Mouse (Mus musculus) heart, embryonic 13.5 days (tissue): ENCODE measurements at regions not wholly inside any gene's neighbourhood (a gene's known extent, or its start where the extent isn't known, plus 50 kb on each side); places are given as distances from the start of the nearest gene placed in this dataset.

Source experiments
- ATAC-seq: fragments of 200-750 bp; cut with Nextera tagmentation; 2 replicates; pipeline ENCODE4 v1.8.0; 2017; ENCODE audit warnings: moderate TSS enrichment; ENCODE audit not compliant: insufficient number of reproducible peaks, low FRiP score, low TSS enrichment; ENCODE audit errors: extremely low read depth
- H3K27ac ChIP-seq: fragments of 300-500 bp; sonication (generic); replicated peaks from 2 replicates; pipeline ENCODE4 v1.5.1; 2015; ENCODE audit warnings: moderate library complexity, mild to moderate bottlenecking, inconsistent platforms
- H3K27me3 ChIP-seq: fragments of 300-500 bp; sonication (generic); replicated peaks from 2 replicates; pipeline ENCODE4 v1.6.1; 2015; ENCODE audit warnings: mild to moderate bottlenecking, inconsistent platforms
- H3K36me3 ChIP-seq: fragments of 300-500 bp; sonication (generic); 2 replicates; pipeline ENCODE4 v1.6.1; 2015; ENCODE audit warnings: mild to moderate bottlenecking, inconsistent platforms
- H3K4me1 ChIP-seq: fragments of 300-500 bp; sonication (generic); 2 replicates; pipeline ENCODE4 v1.6.1; 2015; ENCODE audit warnings: inconsistent platforms
- H3K4me2 ChIP-seq: fragments of 300-500 bp; sonication (generic); 2 replicates; pipeline ENCODE4 v1.6.1; 2015; ENCODE audit warnings: inconsistent platforms, mild to moderate bottlenecking, moderate library complexity
- H3K4me3 ChIP-seq: fragments of 300-500 bp; sonication (generic); 2 replicates; pipeline ENCODE4 v1.5.1; 2015; ENCODE audit warnings: moderate library complexity, mild to moderate bottlenecking, inconsistent platforms
- H3K9ac ChIP-seq: fragments of 300-500 bp; sonication (generic); 2 replicates; pipeline ENCODE4 v1.6.1; 2015; ENCODE audit warnings: inconsistent platforms, mild to moderate bottlenecking, moderate library complexity
- H3K9me3 ChIP-seq: fragments of 300-500 bp; sonication (generic); 2 replicates; pipeline ENCODE4 v1.6.1; 2016; ENCODE audit warnings: inconsistent platforms
- WGBS: fragments of 180-500 bp; shearing (Covaris S2); methylation state at CpG from one replicate; pipeline ENCODE4 v1.1.7; 2015; ENCODE audit warnings: mixed read lengths; 5-methylcytosine and 5-hydroxymethylcytosine counted together

DNA sequence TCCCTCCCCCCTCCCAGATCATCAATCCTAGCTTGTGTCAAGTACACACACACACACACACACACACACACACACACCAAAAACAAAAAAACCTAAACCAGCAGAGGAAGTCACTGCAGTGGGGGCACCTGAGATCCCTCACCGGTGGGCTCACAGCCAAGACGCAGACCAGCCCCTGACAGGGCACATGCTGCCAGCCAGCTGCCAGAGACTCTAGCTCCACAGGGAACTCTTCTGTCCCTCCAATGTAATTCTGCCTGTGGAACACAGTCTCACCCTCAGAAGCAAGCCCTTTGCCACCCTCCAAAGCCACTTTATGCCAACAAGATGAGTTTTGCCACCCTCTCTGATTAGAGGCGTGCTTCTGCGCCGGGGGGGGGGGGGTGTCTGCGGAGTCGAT lies 261.3 kb upstream of the Kazn start:
- H3K4me2 ChIP-seq, result no peak overlapping the region
- no peak overlapping the region for H3K9ac ChIP-seq
- H3K4me3 ChIP-seq, result no peak overlapping the region
- peaks cover 58% of the 10 kb centered on the region for H3K27me3 ChIP-seq
- WGBS, result 82% methylated on average over 7 of the region's 7 CpGs
- no peaks in the 10 kb centered on the region for H3K36me3 ChIP-seq
- no peak overlapping the region for H3K27ac ChIP-seq
- no peak for ATAC-seq
- no peaks in the 10 kb centered on the region for H3K4me1 ChIP-seq
- no peaks in the 10 kb centered on the region for H3K9me3 ChIP-seq

DNA sequence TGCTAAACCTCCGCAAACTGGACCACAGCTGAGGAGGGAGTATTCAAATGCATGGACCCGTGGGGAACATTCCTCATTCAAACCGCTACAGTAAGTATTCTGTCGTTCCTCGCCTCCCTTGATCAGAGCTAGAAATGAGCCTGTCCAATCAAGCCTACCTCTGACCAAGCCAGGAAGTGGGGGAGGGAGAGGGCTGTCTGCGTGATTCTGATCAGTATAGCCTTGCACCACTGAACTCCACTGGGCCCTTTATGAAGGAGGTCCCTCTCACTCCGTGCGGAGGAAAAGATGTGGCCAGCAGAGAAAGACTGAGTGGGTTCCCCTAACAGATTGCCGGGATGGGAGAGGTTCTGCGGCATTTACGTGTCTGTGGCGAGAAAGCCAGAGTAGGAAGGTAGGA lies 257.4 kb upstream of the Kazn start:
- 46% methylated on average over 12 of the region's 12 CpGs for WGBS

DNA sequence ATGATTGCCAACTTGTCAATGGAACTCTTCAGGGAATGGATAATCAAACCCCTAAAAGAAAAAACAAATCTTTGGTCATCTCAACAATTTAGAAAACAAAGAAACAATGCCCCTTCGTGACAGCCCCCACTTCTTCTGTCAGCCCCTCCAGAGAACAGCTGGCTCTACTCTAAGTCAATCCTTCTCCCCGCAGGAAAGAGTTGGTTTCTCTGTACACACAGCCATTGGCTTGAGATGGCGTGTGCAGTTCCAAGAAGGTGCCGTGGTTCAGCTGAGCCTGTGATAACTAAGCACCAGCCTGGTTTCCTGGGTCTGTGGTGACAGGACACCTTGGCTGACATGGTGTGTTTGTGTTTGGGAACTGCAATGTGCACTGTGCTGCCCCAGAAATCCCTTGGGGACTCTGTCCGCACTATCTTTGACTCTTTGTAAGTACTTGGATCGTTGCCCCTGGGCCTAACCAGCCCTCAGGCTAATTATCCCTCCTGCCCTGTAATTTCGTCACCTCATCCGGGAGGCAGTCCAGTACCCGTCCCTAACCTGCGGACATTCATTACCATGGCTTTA lies 253.8 kb upstream of the Kazn start:
- Histone ChIP-seq H3K4me2 (no peak overlapping the region), H3K27ac (no peak overlapping the region), H3K27me3 (peaks cover 76% of the 10 kb centered on the region), H3K36me3 (no peaks in the 10 kb centered on the region), H3K4me1 (peaks cover 10% of the 10 kb centered on the region; the same call in 1 of the 2 replicates), H3K9ac (no peak overlapping the region), H3K9me3 (no peaks in the 10 kb centered on the region), H3K4me3 (no peak overlapping the region)
- ATAC-seq, result no peak
- WGBS, result 32% methylated on average over 10 of the region's 10 CpGs

More for the DNA sequence above, 257.4 kb upstream of the Kazn start:
- Histone ChIP-seq H3K9ac (no peak overlapping the region), H3K9me3 (no peaks in the 10 kb centered on the region), H3K36me3 (no peaks in the 10 kb centered on the region), H3K27ac (no peak overlapping the region), H3K27me3 (peaks cover 64% of the 10 kb centered on the region), H3K4me3 (no peak overlapping the region), H3K4me2 (no peak overlapping the region), H3K4me1 (peaks cover 10% of the 10 kb centered on the region; the same call in 1 of the 2 replicates)
- no peak for ATAC-seq

DNA sequence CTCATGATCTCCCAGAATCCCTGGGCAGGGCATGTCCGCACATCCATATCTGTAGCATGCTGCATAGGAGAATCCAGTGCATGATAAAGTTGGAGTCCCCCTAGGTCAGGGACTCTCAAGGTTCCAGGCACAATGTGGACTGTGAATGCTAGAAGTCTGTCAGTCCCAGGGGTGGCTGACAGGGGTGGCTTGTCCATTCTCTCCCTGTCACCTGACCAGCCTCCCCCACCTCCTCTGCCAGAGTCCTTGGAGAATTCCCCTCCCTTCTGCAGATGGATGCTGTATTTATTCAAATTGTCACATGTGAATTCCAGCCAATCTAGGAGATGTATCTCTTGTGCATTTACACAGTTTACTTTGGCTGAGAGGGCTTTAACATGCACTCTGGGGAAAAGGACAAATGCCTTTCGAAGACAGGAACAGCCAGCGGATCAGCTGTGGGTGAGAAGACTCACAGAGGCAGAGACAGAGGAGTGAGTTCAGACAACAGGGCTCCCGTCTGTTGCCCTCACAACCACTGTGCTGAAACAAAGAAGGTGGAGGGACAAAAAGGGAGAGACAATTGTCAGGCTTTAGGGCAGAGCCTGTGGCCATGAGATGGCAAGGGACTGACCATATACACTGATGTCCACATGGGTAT lies 246.7 kb upstream of the Kazn start:
- Histone ChIP-seq H3K27me3 (peaks cover 25% of the 10 kb centered on the region), H3K4me3 (no peak overlapping the region), H3K36me3 (no peaks in the 10 kb centered on the region), H3K4me1 (no peaks in the 10 kb centered on the region), H3K4me2 (no peak overlapping the region), H3K9me3 (no peaks in the 10 kb centered on the region), H3K27ac (no peak overlapping the region), H3K9ac (no peak overlapping the region)
- 55% methylated on average over 4 of the region's 4 CpGs for WGBS
- ATAC-seq, result no peak

- WGBS, result 73% methylated on average over 10 of the region's 10 CpGs
- H3K27me3 ChIP-seq, result peaks cover 16% of the 10 kb centered on the region
- H3K4me1 ChIP-seq, result peaks cover 10% of the 10 kb centered on the region
- ATAC-seq, result no peak
- no peak overlapping the region for H3K4me3 ChIP-seq
- H3K36me3 ChIP-seq, result no peaks in the 10 kb centered on the region
- no peak overlapping the region for H3K27ac ChIP-seq
- no peaks in the 10 kb centered on the region for H3K9me3 ChIP-seq
- no peak overlapping the region for H3K4me2 ChIP-seq
- no peak overlapping the region for H3K9ac ChIP-seq
Measured at GRCm38 (mm10) chr4:142475632-142476031, 236.4 kb upstream of the Kazn start.

GRCm38 (mm10) chr4:142474626-142475025 lies 235.4 kb upstream of the Kazn start:
- Histone ChIP-seq H3K9me3 (no peaks in the 10 kb centered on the region), H3K4me2 (no peak overlapping the region), H3K36me3 (no peaks in the 10 kb centered on the region), H3K27ac (no peak overlapping the region), H3K4me1 (peaks cover 10% of the 10 kb centered on the region), H3K27me3 (peaks cover 16% of the 10 kb centered on the region), H3K9ac (no peak overlapping the region), H3K4me3 (no peak overlapping the region)
- ATAC-seq, result no peak
- WGBS, result 84% methylated on average over 7 of the region's 7 CpGs

GRCm38 (mm10) chr4:142474018-142474417 lies 234.8 kb upstream of the Kazn start:
- WGBS, result 33% methylated on average over 12 of the region's 12 CpGs
- Histone ChIP-seq H3K4me3 (no peak overlapping the region), H3K9ac (no peak overlapping the region), H3K36me3 (no peaks in the 10 kb centered on the region), H3K9me3 (no peaks in the 10 kb centered on the region), H3K27ac (no peak overlapping the region), H3K4me1 (peaks cover 10% of the 10 kb centered on the region), H3K4me2 (no peak overlapping the region), H3K27me3 (peaks cover 16% of the 10 kb centered on the region)
- no peak for ATAC-seq

DNA sequence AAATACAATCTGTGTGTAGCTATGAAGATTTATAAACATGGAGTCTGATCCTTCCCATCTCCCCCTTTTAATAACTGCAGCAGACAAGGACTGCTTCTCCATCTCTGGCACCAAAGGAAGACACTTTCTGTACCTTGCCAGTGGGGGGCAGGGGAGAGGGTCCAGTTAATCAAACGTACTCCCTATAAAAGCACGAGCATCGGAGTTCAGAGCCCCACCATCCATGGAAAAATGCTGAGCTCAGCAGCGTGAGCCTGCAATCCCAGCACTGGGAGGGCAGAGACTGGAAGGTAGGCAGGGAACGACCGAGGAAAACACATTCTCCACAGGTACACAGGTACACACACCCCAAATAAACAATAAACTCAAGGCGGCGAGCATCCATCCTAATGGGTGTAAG lies 234.1 kb upstream of the Kazn start:
- H3K27ac ChIP-seq, result no peak overlapping the region
- no peak overlapping the region for H3K4me2 ChIP-seq
- H3K4me1 ChIP-seq, result peaks cover 10% of the 10 kb centered on the region
- no peak for ATAC-seq
- no peak overlapping the region for H3K9ac ChIP-seq
- H3K9me3 ChIP-seq, result no peaks in the 10 kb centered on the region
- no peak overlapping the region for H3K4me3 ChIP-seq
- H3K27me3 ChIP-seq, result peaks cover 16% of the 10 kb centered on the region
- 81% methylated on average over 8 of the region's 8 CpGs for WGBS
- H3K36me3 ChIP-seq, result no peaks in the 10 kb centered on the region

DNA sequence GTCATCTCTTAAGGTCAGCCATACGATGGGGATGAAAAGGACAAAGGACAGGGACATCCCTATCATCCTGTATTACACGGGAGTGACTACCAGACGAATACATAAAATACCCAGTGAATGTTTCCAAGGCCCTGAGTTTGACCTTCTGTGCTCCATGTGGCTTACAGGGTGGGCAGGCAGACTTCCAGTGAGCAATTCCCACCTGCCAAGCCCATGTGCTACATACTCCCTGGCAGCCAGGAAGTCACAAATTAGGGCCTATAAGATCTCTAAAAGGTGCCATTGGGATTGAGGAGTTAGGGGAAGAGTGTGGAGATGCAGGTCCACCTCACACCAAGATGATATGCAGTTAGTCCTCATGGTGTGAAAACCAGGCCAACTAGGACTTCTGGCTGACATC lies 233.1 kb upstream of the Kazn start:
- no peak overlapping the region for H3K9ac ChIP-seq
- peaks cover 16% of the 10 kb centered on the region for H3K27me3 ChIP-seq
- H3K27ac ChIP-seq, result no peak overlapping the region
- WGBS, result 86% methylated on average over 3 of the region's 3 CpGs
- no peaks in the 10 kb centered on the region for H3K9me3 ChIP-seq
- no peaks in the 10 kb centered on the region for H3K36me3 ChIP-seq
- no peak overlapping the region for H3K4me3 ChIP-seq
- peaks cover 10% of the 10 kb centered on the region for H3K4me1 ChIP-seq
- ATAC-seq, result no peak
- no peak overlapping the region for H3K4me2 ChIP-seq

DNA sequence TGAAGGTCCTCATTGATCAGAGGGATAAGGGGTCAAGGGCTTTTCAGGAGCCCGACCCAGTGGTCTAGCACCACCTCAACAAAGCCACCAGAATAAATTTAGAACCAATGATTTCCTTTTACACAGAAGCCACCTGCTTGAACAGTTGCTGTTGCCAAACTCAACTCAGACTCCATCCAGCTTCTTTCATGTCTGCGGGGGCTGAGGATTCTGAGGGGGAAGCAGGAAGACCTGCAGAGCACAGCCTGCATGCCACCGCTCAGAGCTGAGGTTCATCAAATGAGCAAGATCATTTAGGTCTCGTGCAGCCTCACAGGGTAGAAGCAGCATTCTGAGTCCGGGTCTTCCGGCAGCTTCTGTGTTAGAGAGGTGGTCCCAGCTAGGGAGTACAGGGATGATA lies 231.6 kb upstream of the Kazn start:
- no peak overlapping the region for H3K4me3 ChIP-seq
- no peak overlapping the region for H3K9ac ChIP-seq
- ATAC-seq, result no peak
- no peaks in the 10 kb centered on the region for H3K9me3 ChIP-seq
- no peak overlapping the region for H3K4me2 ChIP-seq
- no peak overlapping the region for H3K27ac ChIP-seq
- peaks cover 15% of the 10 kb centered on the region for H3K27me3 ChIP-seq
- H3K36me3 ChIP-seq, result no peaks in the 10 kb centered on the region
- 74% methylated on average over 6 of the region's 6 CpGs for WGBS
- peaks cover 10% of the 10 kb centered on the region for H3K4me1 ChIP-seq

GRCm38 (mm10) chr4:142467920-142468319 lies 228.7 kb upstream of the Kazn start:
- whole genome bisulfite sequencing, result 54% methylated on average over 6 of the region's 6 CpGs
- Histone ChIP-seq H3K4me2 (no peak overlapping the region), H3K27me3 (no peaks in the 10 kb centered on the region; the same call in 1 of the 2 replicates), H3K9ac (no peak overlapping the region), H3K9me3 (no peaks in the 10 kb centered on the region), H3K36me3 (no peaks in the 10 kb centered on the region), H3K4me3 (no peak overlapping the region), H3K27ac (no peak overlapping the region), H3K4me1 (no peaks in the 10 kb centered on the region)
- ATAC-seq, result no peak

- Histone ChIP-seq H3K27me3 (no peaks in the 10 kb centered on the region), H3K4me2 (no peak overlapping the region), H3K4me1 (no peaks in the 10 kb centered on the region), H3K9me3 (no peaks in the 10 kb centered on the region), H3K36me3 (no peaks in the 10 kb centered on the region), H3K4me3 (no peak overlapping the region), H3K9ac (no peak overlapping the region), H3K27ac (no peak overlapping the region)
- WGBS, result 71% methylated on average over 4 of the region's 4 CpGs
- no peak for ATAC-seq
Measured at GRCm38 (mm10) chr4:142465226-142465625, 226.0 kb upstream of the Kazn start.
